Mouse (Mus musculus): Measurements from ENCODE around the gene Dtx1.

DNA sequence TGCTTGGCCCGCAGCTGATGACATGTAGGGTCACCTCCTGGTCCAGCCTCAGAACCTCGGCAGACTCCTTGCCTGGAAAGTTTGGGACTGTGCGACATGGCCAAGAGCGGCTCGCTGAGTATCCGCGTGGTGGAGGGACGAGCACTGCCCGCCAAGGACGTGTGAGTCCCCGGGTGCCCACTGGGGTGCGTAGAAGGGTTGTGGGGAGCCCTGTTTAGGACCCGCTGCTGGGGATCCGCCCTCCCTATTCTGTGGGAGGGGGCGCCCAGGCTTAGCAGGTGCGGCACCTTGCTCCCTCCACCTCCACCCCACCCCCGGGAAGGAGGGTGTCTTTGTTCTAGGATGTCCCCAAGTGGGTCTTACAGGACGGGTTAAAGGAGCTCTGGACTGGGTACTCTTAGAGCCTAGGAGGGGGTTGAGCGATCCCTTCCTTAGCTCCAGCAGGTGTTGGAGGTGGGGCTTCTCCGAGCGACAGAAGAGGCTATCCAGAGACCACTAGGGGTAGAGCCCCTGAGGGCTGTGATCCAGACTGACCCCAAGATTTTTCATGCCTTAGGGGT, 62.3 kb downstream of the Dtx1 start:
- TF ChIP-seq POLR2A (IDR thresholded peaks at IDR 0.05; ENCODE audit: control insufficient read depth, low read depth, low read length), result no peak
- no peak for TF ChIP-seq CTCF (IDR thresholded peaks at IDR 0.05; ENCODE audit: control insufficient read depth, insufficient read depth, insufficient replicate concordance, low read depth, low read length)

All from testis, adult 2 months (tissue).